Mouse (Mus musculus): ENCODE results near the gene Snx30.

Gene Snx30

DNA sequence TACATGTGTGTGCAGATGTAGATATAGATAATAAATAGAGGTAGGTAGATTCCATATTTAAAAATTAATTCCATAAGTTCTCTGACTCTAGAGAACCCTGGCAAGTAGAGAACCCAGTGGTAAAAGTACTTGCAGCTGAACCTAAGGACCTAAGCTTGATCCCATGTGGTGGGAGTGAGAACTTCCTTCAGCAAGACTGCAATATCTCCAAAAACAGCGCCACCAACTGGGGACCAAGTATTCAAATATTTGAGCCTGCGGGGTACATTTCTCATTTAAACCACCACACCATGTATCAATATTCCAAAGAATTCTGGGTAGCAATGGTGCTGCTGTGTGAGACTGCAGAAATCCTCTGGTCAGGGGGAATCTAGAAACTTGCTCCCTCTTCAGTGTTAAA is 11.5 kb upstream of the Snx30 start:
- no peak for DNase-seq (ENCODE audit: low spot score)

DNA sequence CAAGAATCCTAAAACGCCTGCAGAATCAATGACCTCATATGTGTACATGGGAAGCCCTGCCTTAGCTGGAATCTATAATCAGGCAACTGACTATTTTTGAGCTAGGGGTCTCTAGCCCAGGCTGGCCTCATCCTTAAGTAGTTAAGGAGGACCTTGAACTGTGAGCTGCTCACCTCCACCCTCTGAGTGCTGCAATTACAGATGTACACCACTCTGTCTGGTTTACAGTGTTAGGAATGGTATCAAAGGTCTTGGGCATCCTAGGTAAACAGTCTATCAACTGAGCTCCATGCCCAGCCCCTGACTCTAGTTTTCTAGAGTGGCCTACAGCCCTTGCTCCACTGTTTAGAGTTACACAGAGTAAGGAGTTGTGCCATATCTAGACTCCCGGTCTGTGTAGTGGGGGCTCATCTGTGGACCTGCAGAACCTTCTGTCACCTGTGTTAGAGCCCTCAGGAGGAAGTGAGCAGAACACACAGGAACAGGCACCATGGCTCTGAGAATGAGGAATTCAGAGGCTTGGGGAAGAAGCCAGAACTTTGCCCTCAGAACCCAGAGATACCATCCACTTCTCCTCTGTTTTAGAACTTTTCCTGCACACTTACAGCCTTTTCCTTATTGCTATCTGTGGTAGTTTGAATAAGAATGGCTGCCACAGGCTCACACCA is 9.7 kb upstream of the Snx30 start:
- DNase-seq (ENCODE audit: low spot score): no peak

DNA sequence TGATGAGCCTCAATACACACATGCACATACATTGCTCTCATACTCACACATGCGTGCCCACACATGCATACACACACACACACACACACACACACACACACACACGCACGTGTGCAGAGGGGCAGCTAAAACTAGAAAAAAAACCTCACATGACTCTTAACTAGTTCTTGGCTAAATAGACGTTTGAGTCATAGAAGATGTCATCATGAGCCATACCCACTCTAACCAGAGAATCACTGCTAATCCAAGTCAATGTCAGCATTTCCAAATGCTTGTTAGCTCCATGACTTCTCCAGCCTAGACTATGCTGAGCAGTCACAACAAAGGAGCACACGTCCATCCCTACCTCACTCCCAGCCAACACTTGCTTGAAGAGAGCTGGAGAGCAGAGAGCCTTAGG is 5.5 kb upstream of the Snx30 start:
- DNase-seq (ENCODE audit: low spot score): no peak

DNA sequence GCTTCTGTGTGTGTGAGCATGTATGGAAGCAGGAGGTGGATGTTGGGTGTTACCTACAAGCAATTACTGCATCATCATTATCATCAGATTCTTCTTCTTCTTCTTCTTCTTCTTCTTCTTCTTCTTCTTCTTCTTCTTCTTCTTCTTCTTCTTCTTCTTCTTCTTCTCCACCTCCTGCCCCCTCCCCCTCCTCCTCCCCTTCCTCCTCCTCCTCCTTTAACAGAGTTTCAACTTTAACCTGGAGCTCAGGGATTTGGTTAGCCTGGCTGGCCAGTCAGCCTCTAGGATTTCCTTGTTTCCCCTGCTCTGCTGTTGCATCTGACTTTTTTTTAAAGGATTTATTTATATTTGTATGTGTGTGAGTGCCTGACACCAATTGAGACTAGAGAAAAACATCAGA is 4.2 kb upstream of the Snx30 start, which contains the start of gene Inip:
Gene Inip, minus strand, starts transcription at position 101 of the 400 bp plus-strand sequence.
- no peak for DNase-seq (ENCODE audit: low spot score)

DNA sequence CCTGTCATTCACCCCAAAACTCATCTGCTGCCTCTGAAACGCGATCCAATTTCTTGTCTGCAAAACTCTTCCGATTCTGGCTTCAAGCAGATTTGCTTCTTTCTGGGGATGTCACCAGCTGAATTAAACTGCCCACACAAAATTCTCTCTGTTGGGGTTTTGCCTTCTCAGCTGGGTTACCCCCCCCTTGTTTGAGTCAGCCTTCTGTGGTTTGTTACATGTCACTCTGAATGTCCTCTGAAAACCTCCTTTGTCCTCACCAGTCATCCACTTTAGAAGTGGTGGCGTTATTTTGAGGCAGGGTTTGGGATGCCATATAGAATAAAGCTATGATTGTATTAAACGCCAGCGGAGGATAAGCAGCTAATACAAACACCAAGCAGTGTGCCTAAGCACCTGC is 3.5 kb upstream of the Snx30 start:
- DNase-seq (ENCODE audit: low spot score): no peak

DNA sequence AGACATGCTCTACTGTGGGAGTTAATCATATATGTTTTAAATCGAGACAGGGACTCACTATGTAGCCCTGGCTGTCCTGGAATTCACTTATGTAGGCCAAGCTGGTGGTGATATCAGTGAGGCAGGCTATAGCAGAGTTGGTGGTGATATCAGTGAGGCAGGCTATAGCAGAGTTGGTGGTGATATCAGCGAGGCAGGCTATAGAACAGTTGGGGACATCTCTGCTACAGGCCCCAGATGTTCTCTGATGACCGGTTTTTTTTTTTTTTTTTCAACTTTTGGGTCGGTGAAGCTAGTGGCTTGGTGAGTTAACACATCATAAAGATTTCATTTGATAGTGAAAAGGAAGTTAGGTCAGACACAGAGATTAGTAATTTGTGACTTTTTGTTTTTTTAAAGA is 2.8 kb upstream of the Snx30 start:
- DNase-seq (ENCODE audit: low spot score): no peak

DNA sequence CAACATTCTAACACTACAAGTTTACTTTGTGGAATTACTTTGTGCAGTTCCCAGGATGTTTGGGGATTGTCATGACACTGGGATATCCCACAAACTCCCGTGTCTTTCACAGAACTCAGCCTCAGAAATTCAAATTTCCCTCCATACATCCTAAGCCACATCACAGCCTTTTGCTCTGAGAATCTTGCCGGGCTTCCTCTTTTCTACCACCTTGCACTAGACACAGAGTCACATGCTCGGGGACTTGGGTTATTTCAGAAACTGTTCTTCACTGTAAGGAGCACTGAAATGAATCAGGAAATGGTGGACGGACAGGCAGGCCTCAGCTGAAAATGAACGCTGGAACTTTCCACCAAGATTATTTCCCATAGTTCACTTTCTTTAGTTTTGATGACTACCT is 2.3 kb upstream of the Snx30 start:
- DNase-seq (ENCODE audit: low spot score): no peak

DNA sequence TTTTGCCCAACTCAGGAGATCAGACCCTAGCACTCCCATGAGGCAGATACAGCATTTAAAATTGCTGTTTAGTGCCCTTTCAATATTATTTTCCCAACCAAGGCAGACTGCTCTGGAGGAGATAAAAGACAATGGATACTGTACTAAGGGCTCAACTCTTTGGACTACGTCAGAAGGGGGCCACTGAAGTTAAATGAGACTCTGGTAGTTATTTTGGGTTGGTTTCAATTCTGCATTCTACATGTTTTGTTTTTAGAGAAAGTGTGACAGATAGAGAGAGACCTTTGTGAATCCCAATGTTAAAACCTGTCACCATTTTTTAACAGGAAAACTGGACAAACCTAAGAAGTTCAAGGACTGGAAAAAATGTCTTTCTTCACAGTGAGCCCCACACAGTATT is 886 bp upstream of the Snx30 start:
- no peak for DNase-seq (ENCODE audit: low spot score)

DNA sequence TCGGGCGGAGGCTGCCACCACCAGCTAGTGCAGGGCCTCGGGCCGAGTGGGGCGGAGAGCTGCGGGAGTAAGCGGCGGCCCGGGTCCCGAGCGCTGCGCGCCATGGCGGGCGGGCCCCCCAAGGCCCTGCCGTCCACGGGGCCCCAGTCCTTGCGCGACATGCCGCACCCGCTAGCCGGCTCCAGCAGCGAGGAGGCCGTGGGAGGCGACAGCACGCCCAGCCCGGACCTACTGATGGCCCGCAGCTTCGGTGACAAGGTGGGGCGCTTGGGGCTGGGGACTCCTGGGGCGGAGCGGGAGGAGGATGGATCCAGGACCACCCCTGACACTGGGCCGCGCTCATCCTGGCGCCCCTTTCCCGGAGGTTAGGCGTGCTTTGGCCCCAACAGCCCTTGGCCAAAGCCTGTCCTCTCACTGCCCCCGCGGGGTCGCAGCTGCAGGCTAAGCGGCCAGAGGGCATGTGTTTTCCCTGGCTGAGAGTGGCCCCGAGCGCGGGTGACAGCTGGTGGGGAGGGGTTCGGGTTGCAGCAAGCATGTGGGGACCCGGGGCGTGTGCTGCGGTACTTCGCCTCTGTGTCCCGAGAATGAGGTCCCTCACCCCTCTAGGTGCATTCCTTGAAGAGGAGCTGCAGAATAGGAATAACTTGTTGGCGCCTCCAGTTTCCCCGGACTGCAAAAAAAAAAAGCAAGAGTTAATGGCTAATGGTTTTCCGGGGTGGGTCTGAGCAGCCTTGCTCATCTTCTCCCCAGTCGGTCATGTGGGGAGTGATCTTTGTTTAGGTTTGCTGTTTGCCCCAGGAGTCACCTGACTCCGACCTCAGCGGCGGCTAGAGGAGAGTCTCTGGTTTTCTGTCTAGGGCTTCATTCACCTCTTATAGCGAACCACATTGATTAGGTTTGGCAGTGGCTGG is 583 bp downstream of the Snx30 start:
- no peak for DNase-seq (ENCODE audit: low spot score)

DNA sequence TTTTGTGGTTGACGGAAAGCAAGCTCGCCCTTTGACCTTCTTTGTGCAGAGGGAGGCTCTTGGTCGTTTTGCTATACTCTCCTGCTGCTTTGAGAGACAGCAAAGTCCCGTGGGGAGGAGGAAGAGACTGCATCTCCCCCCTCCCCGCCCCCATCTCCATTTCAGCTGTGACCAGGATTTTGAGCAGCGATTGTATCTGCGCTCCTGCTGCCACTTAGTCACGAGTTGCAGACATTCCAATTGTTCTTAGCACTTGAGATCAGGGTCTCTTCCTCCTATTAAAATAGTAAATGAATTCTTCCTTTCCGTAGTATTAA is 1.2 kb downstream of the Snx30 start:
- DNase-seq (ENCODE audit: low spot score): no peak

DNA sequence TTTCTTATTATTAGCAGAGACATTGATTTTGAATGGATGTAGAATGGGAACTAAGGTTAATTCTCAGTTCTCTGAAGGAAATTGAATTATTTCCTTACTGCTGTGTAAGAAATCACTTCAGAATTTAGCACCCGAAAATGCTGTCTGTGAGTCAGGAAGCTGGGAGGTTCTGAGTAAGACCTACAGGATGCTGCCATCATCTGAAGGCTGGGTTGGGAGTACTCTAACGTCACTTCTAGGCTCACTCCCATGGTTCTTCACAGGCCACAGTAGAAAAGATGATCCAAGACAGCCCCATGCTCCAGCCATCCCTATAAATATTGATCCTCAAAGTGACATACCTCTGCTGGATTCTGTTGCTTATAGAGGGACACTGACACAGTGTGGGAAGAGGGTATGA is 1.9 kb downstream of the Snx30 start:
- DNase-seq (ENCODE audit: low spot score): no peak

DNA sequence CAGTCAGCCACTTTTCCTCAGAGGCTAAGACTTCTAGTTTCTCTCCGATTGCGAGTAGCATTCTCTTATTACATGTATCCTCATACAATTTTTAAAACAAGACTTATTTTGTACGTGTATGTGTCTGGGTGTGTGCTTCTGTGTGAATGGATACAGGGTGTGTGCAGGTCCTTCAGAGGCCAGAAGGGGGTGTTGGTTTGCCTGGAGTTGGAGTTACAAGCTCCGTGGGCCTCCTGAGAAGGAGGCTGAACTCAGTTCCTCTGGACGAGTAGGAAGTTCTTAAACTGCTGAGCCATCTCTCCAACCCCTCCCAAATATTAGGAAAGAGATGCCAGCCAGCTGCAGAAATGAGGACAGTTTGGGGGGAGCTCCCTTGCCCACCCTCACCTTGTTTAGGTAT is 2.8 kb downstream of the Snx30 start:
- no peak for DNase-seq (ENCODE audit: low spot score)

DNA sequence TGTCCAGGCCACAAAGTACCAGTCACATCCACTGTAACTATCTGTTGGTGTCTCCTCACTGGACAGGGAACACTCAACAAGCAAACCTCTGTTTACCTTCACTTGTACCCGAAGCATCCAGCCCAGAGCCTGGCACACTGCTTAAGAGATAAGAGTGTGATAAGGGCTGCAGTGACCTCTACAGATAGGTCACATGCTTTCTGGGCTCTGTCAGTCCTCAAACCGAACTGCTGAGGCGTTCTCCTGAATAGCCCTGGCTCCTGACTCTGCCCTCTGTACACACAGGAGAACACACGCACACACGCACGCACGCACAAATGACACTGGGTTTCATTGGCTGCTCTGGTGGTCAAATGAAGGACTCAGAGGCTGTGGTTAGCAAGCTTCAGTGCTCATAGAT is 8.5 kb downstream of the Snx30 start:
- DNase-seq (ENCODE audit: low spot score): no peak

DNA sequence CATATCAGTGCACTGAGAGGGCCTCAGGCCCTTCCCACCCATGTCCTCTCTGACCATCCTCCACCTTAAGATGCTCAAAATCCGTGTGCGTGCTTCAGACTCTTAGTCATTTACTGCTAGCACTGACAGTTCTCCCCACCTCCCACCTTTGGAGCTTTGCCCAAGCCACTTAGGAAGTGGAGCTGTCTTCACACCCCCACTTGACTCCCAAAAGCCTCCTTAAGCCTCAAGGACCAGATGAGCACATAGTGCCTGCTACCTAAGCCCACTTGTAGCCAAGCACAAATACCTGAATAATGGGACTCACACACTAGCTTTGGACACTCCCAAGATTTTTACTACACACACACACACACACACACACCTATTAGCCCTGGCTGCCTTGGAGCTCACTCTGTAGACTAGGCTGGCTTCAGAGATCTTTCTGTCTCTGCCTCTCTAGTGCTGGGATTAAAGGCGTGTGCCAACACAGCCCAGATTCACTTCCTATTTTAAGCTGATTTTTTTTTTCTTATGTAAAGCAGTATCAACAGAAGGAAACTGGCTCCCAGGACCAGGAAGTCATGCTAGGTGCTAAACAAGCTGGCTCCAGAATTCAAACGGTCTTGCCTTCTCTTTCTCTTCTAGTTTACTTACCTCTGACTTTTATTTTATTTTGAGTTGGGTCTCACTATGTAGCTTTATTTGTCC is 9.6 kb downstream of the Snx30 start:
- no peak for DNase-seq (ENCODE audit: low spot score)

DNA sequence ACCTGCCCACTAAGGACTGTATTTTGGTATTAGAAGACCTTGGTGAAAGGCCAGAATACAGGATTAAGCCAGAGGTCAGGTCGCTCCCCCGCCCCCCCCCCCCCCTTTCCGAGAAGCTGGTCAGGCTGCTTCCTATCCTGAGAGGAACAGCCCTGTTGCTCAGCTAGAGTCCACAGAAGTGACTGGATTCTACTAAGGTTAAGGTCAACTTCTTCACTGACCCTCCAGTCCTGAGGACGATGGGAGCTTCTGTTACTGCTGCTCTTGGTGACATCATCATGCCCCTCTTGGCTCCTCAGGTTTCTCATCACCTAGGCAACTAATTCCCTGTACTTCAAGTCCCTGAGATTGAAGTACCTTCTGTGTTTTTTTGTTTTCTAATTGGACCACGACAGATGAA is 10.4 kb downstream of the Snx30 start:
- no peak for DNase-seq (ENCODE audit: low spot score)

DNA sequence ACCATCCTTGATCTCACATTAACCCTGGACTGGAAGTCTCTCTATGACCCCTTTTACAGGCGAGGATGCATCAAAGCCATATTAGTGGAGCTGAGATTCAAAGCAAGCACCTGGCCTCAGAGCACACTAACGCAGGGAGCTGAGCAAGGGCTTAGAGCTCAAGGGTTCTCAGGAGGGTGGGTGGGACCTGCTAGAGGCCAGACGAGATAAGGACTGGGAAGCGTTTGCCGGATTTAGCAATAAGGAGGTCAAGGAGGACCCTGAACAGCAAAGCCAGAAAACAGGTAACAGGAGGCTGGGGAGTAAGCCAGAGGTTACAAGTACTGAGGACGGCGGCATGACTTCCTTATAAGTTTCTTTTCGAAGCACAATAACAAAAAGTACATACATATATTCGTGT is 10.8 kb downstream of the Snx30 start:
- DNase-seq (ENCODE audit: low spot score): no peak

DNA sequence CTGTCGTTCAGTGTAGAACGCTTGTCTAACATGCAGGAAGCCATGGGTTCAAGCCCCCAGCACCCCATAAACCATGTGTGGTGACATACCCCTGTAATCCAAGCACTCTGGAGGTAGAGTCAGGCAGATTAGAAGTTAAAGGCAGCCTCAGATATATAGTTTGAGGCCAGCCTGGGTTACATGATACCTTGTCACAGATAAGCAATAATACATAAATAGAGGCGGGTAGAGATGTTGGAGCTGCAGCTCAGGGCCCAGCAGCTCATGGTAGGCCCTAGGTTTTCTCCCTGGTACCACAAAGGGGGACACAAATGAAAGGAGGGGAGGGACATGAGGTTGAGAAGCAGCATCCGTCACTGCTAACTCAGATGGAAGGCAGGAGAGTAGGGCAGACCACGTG is 12.2 kb downstream of the Snx30 start:
- no peak for DNase-seq (ENCODE audit: low spot score)

DNA sequence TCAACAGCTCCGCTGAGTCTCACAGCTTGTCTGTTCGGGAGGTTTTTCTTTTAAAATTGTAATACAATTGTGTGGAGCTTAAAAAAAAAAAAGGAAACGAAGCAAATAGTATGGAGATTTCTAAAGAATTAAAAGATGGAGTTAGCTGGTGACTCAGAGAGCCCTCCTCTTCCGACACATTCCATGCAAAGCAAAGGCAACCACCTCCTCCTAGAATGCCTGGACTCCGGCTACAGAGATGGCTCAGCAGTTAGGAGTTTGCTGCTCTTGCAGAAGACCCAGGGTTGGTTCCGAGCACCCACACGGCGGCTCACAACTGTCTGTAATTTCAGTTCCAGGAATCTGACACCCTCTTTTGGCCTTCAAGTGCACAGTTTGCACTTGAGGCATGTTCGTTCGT is 12.9 kb downstream of the Snx30 start:
- DNase-seq (ENCODE audit: low spot score): no peak

DNA sequence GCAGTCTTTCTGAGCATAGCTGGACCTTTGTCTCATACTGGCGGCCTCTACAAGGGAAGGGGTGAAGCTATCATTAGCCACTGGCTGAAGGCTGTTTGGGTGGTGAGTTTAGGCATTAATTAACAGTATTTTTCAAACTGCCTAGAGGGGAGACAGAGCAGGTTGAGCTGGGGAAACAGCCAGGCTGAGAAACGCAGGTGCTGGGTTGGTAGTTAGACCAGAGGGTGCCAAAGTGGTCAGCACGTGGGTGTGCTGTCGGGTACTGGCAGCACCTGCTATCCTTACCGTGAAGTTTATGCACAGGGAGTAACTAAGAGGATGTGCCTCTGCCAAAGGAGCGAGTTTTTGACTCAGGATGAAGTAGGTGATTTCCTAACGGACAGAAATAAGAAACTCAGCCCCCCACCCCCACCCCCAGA is 13.4 kb downstream of the Snx30 start:
- no peak for DNase-seq (ENCODE audit: low spot score)

DNA sequence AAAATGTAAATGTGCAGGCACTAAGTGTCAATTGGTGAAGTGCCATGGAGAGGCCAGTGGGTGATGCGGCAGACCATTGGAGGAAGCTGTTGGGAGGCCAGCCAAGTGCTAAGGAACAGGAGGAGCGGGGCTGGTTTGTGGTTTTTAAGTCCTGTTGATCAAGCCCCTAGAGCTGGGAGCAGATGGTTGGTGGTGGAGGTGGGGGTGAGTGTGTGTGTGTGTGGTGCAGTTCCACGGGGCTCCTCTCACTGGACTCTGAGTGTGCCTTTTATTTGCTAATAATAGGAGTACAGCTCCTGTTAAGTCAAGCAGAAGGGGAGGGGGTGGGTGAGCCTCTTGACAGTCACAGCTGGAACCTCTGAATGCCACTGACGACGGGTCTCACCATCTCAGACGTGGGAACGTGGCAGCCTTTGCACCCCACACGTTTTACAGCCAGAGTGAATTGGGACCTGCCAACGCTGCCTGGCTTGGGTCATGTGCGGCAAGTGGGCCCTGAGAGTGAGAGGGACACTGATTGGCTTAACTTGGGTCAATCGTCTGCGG is 13.9 kb downstream of the Snx30 start:
- DNase-seq (ENCODE audit: low spot score): no peak

DNA sequence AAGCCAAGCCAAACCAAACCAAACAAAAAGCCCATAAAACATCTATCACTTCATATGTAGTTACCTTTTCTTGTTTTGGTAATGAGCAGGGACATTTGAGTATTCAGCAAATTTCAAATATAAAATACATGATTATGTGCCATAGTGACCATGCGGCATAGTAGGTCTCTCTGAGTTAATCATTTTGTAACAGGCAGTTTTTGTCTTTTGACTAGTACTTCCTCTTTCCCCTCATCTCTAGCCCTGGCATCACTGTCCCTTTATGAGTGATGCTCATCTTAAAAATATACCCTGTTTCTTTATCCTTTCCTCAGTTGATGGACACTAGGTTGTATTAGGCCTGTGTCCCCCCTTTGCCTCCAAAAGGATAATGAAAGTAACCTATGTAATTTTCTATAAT is 15.9 kb downstream of the Snx30 start:
- no peak for DNase-seq (ENCODE audit: low spot score)

DNA sequence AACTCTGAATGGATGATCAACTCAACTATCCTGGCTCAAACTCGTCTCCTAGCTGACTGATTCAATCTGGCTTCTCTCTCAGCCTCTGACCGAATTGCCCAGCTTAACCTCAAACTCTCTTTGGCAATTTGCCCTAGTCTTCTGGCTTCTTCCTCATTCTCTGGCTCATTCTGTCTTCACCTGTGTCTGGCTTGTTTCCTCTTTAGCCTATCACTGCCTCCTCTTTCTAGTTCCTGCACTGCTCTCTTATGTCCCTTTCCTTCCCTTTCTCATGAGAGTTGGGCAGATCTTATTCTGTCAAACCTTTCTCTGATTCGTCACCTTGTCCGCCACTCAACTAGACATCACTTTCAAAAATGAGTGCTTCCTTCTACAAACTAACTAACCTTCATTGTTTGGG is 16.5 kb downstream of the Snx30 start:
- DNase-seq (ENCODE audit: low spot score): no peak

DNA sequence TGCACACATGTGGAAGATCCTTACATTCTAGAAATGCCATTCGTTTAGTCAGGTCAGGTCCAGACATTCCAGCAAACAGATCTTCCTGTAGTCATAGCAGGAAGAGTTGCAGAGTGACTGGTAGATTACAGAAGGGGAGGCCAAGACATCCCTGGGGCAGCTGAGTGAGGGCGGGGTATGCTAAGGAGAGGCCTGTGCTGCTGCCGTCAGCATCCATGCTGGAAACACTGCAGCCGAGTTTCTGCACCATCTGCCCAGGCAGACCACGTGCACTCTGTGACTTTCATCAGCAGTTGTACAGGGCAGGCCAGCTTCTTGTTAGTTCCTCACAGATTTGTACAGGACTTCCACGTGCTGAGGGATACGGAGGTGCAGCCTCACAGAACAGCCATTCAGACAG is 17.8 kb downstream of the Snx30 start:
- no peak for DNase-seq (ENCODE audit: low spot score)
